Mouse (Mus musculus) olfactory bulb, adult 2 months (tissue): ENCODE measurements around the gene Tox2.

Source experiments
- CTCF ChIP-seq: fragments of 200-500 bp; IDR thresholded peaks from 2 replicates; pipeline ENCODE4 v1.5.1; 2012; ENCODE audit warnings: low read depth, mild to moderate bottlenecking, low read length, moderate library complexity; ENCODE audit not compliant: insufficient read depth
- POLR2A ChIP-seq: fragments of 200-500 bp; IDR thresholded peaks from 2 replicates; pipeline ENCODE4 v1.6.1; 2012; ENCODE audit warnings: mild to moderate bottlenecking, low read depth, low read length, moderate library complexity; ENCODE audit not compliant: insufficient read depth

GRCm38 (mm10) chr2:163309376-163309775 is 106.5 kb downstream of the Tox2 start:
- TF ChIP-seq CTCF (no peak), POLR2A (no peak)
